Mouse (Mus musculus) MEL (cell line): ENCODE data around the gene Ttc3. TPM values are rescaled to one million over a fixed set of nuclear protein-coding genes. Genes with fewer than 3 reads are reported as not detected.

ENCODE experiments used
- DNase-seq: peaks from one replicate; pipeline ENCODE4 v3.0.0; 2011; ENCODE audit warnings: low read depth, low spot score
- H3K27ac ChIP-seq: 2 replicates; pipeline ENCODE4 v1.5.1; 2012; ENCODE audit warnings: low read depth, mild to moderate bottlenecking, control low read depth, low read length, moderate library complexity; ENCODE audit not compliant: control insufficient read depth
- H3K27me3 ChIP-seq, 2 experiments: fragments of 150-350 bp in 1 of 2; sonication (generic) in 1 of 2; 2 replicates each; pipeline ENCODE4 v1.6.1; 2012; ENCODE audit warnings: low read length in 2 of 2, mild to moderate bottlenecking in 2 of 2, improper control_type of control experiment in 1 of 2, moderate library complexity in 1 of 2; ENCODE audit not compliant: insufficient read depth in 2 of 2, control insufficient read depth in 1 of 2
- H3K36me3 ChIP-seq, 2 experiments: 2 replicates each; pipeline ENCODE4 v1.6.1; 2012 to 2014; ENCODE audit warnings: low read length in 2 of 2, improper control_type of control experiment in 1 of 2, inconsistent platforms in 1 of 2, mild to moderate bottlenecking in 1 of 2; ENCODE audit not compliant: insufficient read depth in 2 of 2, control insufficient read depth in 1 of 2
- H3K4me1 ChIP-seq, 2 experiments: fragments of 150-350 bp in 1 of 2; sonication (generic) in 1 of 2; 2 replicates each; pipeline ENCODE4 v1.6.1; 2012; ENCODE audit warnings: low read length in 2 of 2, improper control_type of control experiment in 1 of 2, mild to moderate bottlenecking in 1 of 2; ENCODE audit not compliant: insufficient read depth in 2 of 2, control insufficient read depth in 1 of 2
- H3K4me3 ChIP-seq, 2 experiments: fragments of 150-350 bp in 1 of 2; sonication (generic) in 1 of 2; 2 replicates each; pipeline ENCODE4 v1.5.1; 2012; ENCODE audit warnings: low read depth in 2 of 2, low read length in 2 of 2, mild to moderate bottlenecking in 2 of 2, moderate library complexity in 2 of 2, control low read depth in 1 of 2, improper control_type of control experiment in 1 of 2; ENCODE audit not compliant: control insufficient read depth in 1 of 2, insufficient read depth in 1 of 2
- H3K79me2 ChIP-seq: 2 replicates; pipeline ENCODE4 v1.6.1; 2012; ENCODE audit warnings: mild to moderate bottlenecking, low read length, moderate library complexity; ENCODE audit not compliant: control insufficient read depth, poor library complexity, insufficient read depth
- H3K9ac ChIP-seq: 2 replicates; pipeline ENCODE4 v1.6.1; 2012; ENCODE audit warnings: low read depth, mild to moderate bottlenecking, control low read depth, low read length, moderate library complexity; ENCODE audit not compliant: control insufficient read depth, poor library complexity, severe bottlenecking
- H3K9me3 ChIP-seq: fragments of 150-350 bp; sonication (generic); replicated peaks from 2 replicates; pipeline ENCODE4 v1.6.1; 2012; ENCODE audit warnings: mild to moderate bottlenecking, low read length, improper control_type of control experiment, moderate library complexity; ENCODE audit not compliant: insufficient read depth
- CHD1 ChIP-seq: IDR thresholded peaks from 2 replicates; pipeline ENCODE4 v1.6.1; 2012; ENCODE audit warnings: low read depth, mild to moderate bottlenecking, inconsistent platforms, low read length, improper control_type of control experiment
- CHD2 ChIP-seq: IDR thresholded peaks from 2 replicates; pipeline ENCODE4 v1.6.1; 2011; ENCODE audit warnings: low read length, improper control_type of control experiment
- CTCF ChIP-seq, 3 experiments: IDR thresholded peaks in 2 of 3; conservative IDR thresholded peaks in 1 of 3; 2 replicates each; pipeline ENCODE4 v1.5.1; 2011 to 2012; ENCODE audit warnings: low read length in 3 of 3, low read depth in 2 of 3, mild to moderate bottlenecking in 2 of 3, improper control_type of control experiment in 1 of 3, inconsistent platforms in 1 of 3, mixed read lengths in 1 of 3, moderate library complexity in 1 of 3; ENCODE audit not compliant: control insufficient read depth in 1 of 3, insufficient read depth in 1 of 3, poor library complexity in 1 of 3, severe bottlenecking in 1 of 3
- ETS1 ChIP-seq: IDR thresholded peaks from 2 replicates; pipeline ENCODE4 v1.6.1; 2012; ENCODE audit warnings: low read depth, mild to moderate bottlenecking, inconsistent platforms, low read length, improper control_type of control experiment, moderate library complexity
- GABPA ChIP-seq: IDR thresholded peaks from 2 replicates; pipeline ENCODE4 v1.6.1; 2012; ENCODE audit warnings: low read depth, mild to moderate bottlenecking, inconsistent platforms, low read length, improper control_type of control experiment, moderate library complexity
- GATA1 ChIP-seq: IDR thresholded peaks from 2 replicates; pipeline ENCODE4 v1.6.1; 2011; ENCODE audit warnings: low read depth, low read length, improper control_type of control experiment
- HCFC1 ChIP-seq: IDR thresholded peaks from 2 replicates; pipeline ENCODE4 v1.6.1; 2012; ENCODE audit warnings: low read depth, mild to moderate bottlenecking, inconsistent platforms, low read length, improper control_type of control experiment, moderate library complexity
- JUND ChIP-seq: IDR thresholded peaks from 2 replicates; pipeline ENCODE4 v1.6.1; 2011; ENCODE audit warnings: low read depth, mild to moderate bottlenecking, improper control_type of control experiment, low read length
- MAFK ChIP-seq: IDR thresholded peaks from 2 replicates; pipeline ENCODE4 v1.6.1; 2011; ENCODE audit warnings: low read depth, mild to moderate bottlenecking, low read length, improper control_type of control experiment, borderline replicate concordance
- MAX ChIP-seq: IDR thresholded peaks from 2 replicates; pipeline ENCODE4 v1.6.1; 2011; ENCODE audit warnings: low read length, improper control_type of control experiment
- MAZ ChIP-seq: IDR thresholded peaks from 2 replicates; pipeline ENCODE4 v1.6.1; 2012; ENCODE audit warnings: low read depth, mild to moderate bottlenecking, inconsistent platforms, low read length, improper control_type of control experiment
- MEF2A ChIP-seq: IDR thresholded peaks from 2 replicates; pipeline ENCODE4 v1.6.1; 2014; ENCODE audit warnings: low read depth, mild to moderate bottlenecking, inconsistent platforms, low read length, improper control_type of control experiment; ENCODE audit not compliant: poor library complexity, insufficient replicate concordance, severe bottlenecking; ENCODE audit errors: extremely low read depth
- MXI1 ChIP-seq: IDR thresholded peaks from 2 replicates; pipeline ENCODE4 v1.6.1; 2011; ENCODE audit warnings: mild to moderate bottlenecking, low read depth, low read length, improper control_type of control experiment
- MYC ChIP-seq: IDR thresholded peaks from 2 replicates; pipeline ENCODE4 v1.6.1; 2011; ENCODE audit warnings: low read depth, mild to moderate bottlenecking, low read length, improper control_type of control experiment, moderate library complexity
- NELFE ChIP-seq: IDR thresholded peaks from 2 replicates; pipeline ENCODE4 v1.6.1; 2011; ENCODE audit warnings: low read depth, low read length, improper control_type of control experiment
- NRF1 ChIP-seq: IDR thresholded peaks from 2 replicates; pipeline ENCODE4 v1.6.1; 2014; ENCODE audit warnings: low read depth, mild to moderate bottlenecking, inconsistent platforms, low read length, improper control_type of control experiment, moderate library complexity; ENCODE audit not compliant: poor library complexity, insufficient read depth, severe bottlenecking
- POLR2AphosphoS2 ChIP-seq: IDR thresholded peaks from 2 replicates; pipeline ENCODE4 v1.6.1; 2011; ENCODE audit warnings: low read length, improper control_type of control experiment
- POLR2AphosphoS5 ChIP-seq: IDR thresholded peaks from 2 replicates; pipeline ENCODE4 v1.6.1; 2012; ENCODE audit warnings: low read depth, borderline replicate concordance, mild to moderate bottlenecking, inconsistent platforms, low read length, moderate library complexity, mixed read lengths
- RCOR1 ChIP-seq: IDR thresholded peaks from 2 replicates; pipeline ENCODE4 v1.6.1; 2012; ENCODE audit warnings: low read depth, mild to moderate bottlenecking, inconsistent platforms, low read length, improper control_type of control experiment
- SIN3A ChIP-seq: IDR thresholded peaks from 2 replicates; pipeline ENCODE4 v1.6.1; 2012; ENCODE audit warnings: low read length, improper control_type of control experiment, inconsistent platforms
- TAL1 ChIP-seq: IDR thresholded peaks from 2 replicates; pipeline ENCODE4 v1.6.1; 2012; ENCODE audit warnings: mild to moderate bottlenecking, inconsistent platforms, low read length, moderate library complexity, mixed read lengths
- TBP ChIP-seq: IDR thresholded peaks from 2 replicates; pipeline ENCODE4 v1.8.0; 2011; ENCODE audit warnings: low read depth, low read length, improper control_type of control experiment
- UBTF ChIP-seq: IDR thresholded peaks from 2 replicates; pipeline ENCODE4 v1.6.1; 2012; ENCODE audit warnings: low read depth, mild to moderate bottlenecking, inconsistent platforms, low read length, improper control_type of control experiment, moderate library complexity, borderline replicate concordance; ENCODE audit not compliant: insufficient read depth
- USF2 ChIP-seq, 2 experiments: IDR thresholded peaks; 2 replicates each; pipeline ENCODE4 v1.6.1; 2011 to 2012; ENCODE audit warnings: improper control_type of control experiment in 2 of 2, low read length in 2 of 2, borderline replicate concordance in 1 of 2, inconsistent platforms in 1 of 2, low read depth in 1 of 2, mild to moderate bottlenecking in 1 of 2; ENCODE audit not compliant: insufficient read depth in 1 of 2
- ZC3H11A ChIP-seq: IDR thresholded peaks from 2 replicates; pipeline ENCODE4 v1.6.1; 2012; ENCODE audit warnings: low read depth, mild to moderate bottlenecking, inconsistent platforms, low read length, improper control_type of control experiment
- ZKSCAN1 ChIP-seq: IDR thresholded peaks from 2 replicates; pipeline ENCODE4 v1.6.1; 2012; ENCODE audit warnings: low read depth, mild to moderate bottlenecking, inconsistent platforms, low read length, improper control_type of control experiment, moderate library complexity
- ZMIZ1 ChIP-seq: IDR thresholded peaks from 2 replicates; pipeline ENCODE4 v1.6.1; 2012; ENCODE audit warnings: low read depth, mild to moderate bottlenecking, inconsistent platforms, low read length, improper control_type of control experiment, moderate library complexity
- polyA plus RNA-seq, 2 experiments: library from polyadenylated mRNA; stranded (reverse) in 1 of 2; unstranded in 1 of 2; fragments of >175 nt in 1 of 2; fragments of >200 nt in 1 of 2; gene quantifications; 2 replicates each; pipeline versions ENCODE4 v1.2.1 to v1.2.4; 2012; ENCODE audit warnings: low replicate concordance in 2 of 2, low read depth in 1 of 2; ENCODE audit not compliant: insufficient read length in 2 of 2, insufficient read depth in 1 of 2, missing spikeins in 1 of 2
- total RNA-seq: library from RNA; depleted of rRNA; stranded (reverse); fragments of 300-350 nt; gene quantifications from 2 replicates; pipeline ENCODE4 v1.2.3, GENCODE M21; 2012

Ttc3 gene
- total and polyA plus RNA-seq, 3 experiments: 46.4 to 352 (median 47.5) TPM

- TF ChIP-seq MXI1: peak; percentile 66; the same call in 1 of the 2 replicates
- no peak for TF ChIP-seq CTCF (IDR thresholded peaks at IDR 0.05 in 2 of 3, conservative IDR thresholded peaks at IDR 0.05 in 1 of 3; ENCODE audit: control insufficient read depth in 1 of 3, insufficient read depth in 1 of 3, low read depth in 2 of 3, low read length in 3 of 3, poor library complexity in 1 of 3, severe bottlenecking in 1 of 3)
- peak; percentile 86 for TF ChIP-seq POLR2AphosphoS2
- peak; percentile 60; the same call in 1 of the 2 replicates for TF ChIP-seq HCFC1
- peak; percentile 88 for TF ChIP-seq NELFE
- TF ChIP-seq, all 39 proteins: peak for 20
Measured at GRCm38 (mm10) chr16:94370173-94370914, at the start of gene Ttc3 (continued).

GRCm38 (mm10) chr16:94323681-94324080, 46.7 kb upstream of the Ttc3 start:
- TF ChIP-seq CHD1 (no peak), RCOR1 (no peak), GATA1 (no peak), MAFK (no peak), ZKSCAN1 (no peak), POLR2AphosphoS5 (no peak), MAX (no peak), CHD2 (no peak)
- DNase-seq: no peak
- no peak overlapping the region for H3K9ac ChIP-seq

GRCm38 (mm10) chr16:94326008-94326407, 44.4 kb upstream of the Ttc3 start:
- Histone ChIP-seq H3K9me3 (no peaks in the 10 kb centered on the region), H3K27me3 (no peaks in the 10 kb centered on the region), H3K36me3 (peaks cover 0 to 25% of the 10 kb centered on the region in 2 experiments; a peak in 2 of 4 replicates), H3K27ac (peak overlapping the region; percentile 83), H3K9ac (peak overlapping the region; percentile 15; the same call in 1 of the 2 replicates), H3K4me3 (no peak overlapping the region), H3K4me1 (peaks cover 21 to 27% of the 10 kb centered on the region in 2 experiments), H3K79me2 (no peaks in the 10 kb centered on the region)
- peak; percentile 65 for DNase-seq
- TF ChIP-seq GABPA (no peak), TBP (no peak), UBTF (no peak), MYC (no peak), JUND (0 out of 2 replicates have a peak, but pooled peaks have one; percentile 19), ETS1 (peak; percentile 83), ZMIZ1 (no peak), USF2 (IDR thresholded peaks at IDR 0.05; ENCODE audit: borderline replicate concordance in 1 of 2, insufficient read depth in 1 of 2, low read depth in 1 of 2, low read length in 2 of 2) (no peak), NRF1 (no peak), ZC3H11A (no peak), MAZ (no peak; the same call in 1 of the 2 replicates), SIN3A (peak; percentile 79), MEF2A (peak; percentile 53; the same call in 1 of the 2 replicates), ZKSCAN1 (no peak), TAL1 (peak; percentile 50), CTCF (IDR thresholded peaks at IDR 0.05 in 2 of 3, conservative IDR thresholded peaks at IDR 0.05 in 1 of 3; ENCODE audit: control insufficient read depth in 1 of 3, insufficient read depth in 1 of 3, low read depth in 2 of 3, low read length in 3 of 3, poor library complexity in 1 of 3, severe bottlenecking in 1 of 3) (no peak), POLR2AphosphoS2 (no peak)

More at GRCm38 (mm10) chr16:94323681-94324080, 46.7 kb upstream of the Ttc3 start:
- Histone ChIP-seq H3K4me3 (no peak overlapping the region), H3K27ac (no peak overlapping the region), H3K27me3 (no peaks in the 10 kb centered on the region), H3K4me1 (peaks cover 16 to 26% of the 10 kb centered on the region in 2 experiments), H3K9me3 (no peaks in the 10 kb centered on the region), H3K36me3 (peaks cover 0 to 20% of the 10 kb centered on the region in 2 experiments; a peak in 2 of 4 replicates), H3K79me2 (no peaks in the 10 kb centered on the region)
